Mouse (Mus musculus) forebrain, embryonic 16.5 days (tissue): ENCODE results near the gene Col6a1. TPM values are rescaled to one million over a fixed set of nuclear protein-coding genes. Genes with fewer than 3 reads are reported as not detected.

Experiments
- ATAC-seq: fragments of 200-750 bp; cut with Nextera tagmentation; 2 replicates; pipeline ENCODE4 v1.8.0; 2017; ENCODE audit warnings: mild to moderate bottlenecking, moderate library complexity
- H3K27ac ChIP-seq: fragments of 300-500 bp; sonication (generic); 2 replicates; pipeline ENCODE4 v1.5.1; 2014; ENCODE audit warnings: low read length, control low read depth
- H3K27me3 ChIP-seq: fragments of 300-500 bp; sonication (generic); replicated peaks from 2 replicates; pipeline ENCODE4 v1.6.1; 2014; ENCODE audit warnings: low read length; ENCODE audit not compliant: control insufficient read depth, insufficient read depth
- H3K36me3 ChIP-seq: fragments of 300-500 bp; sonication (generic); 2 replicates; pipeline ENCODE4 v1.6.1; 2014; ENCODE audit not compliant: control insufficient read depth, insufficient read depth
- H3K4me1 ChIP-seq: fragments of 300-500 bp; sonication (generic); replicated peaks from 2 replicates; pipeline ENCODE4 v1.6.1; 2014; ENCODE audit warnings: low read length; ENCODE audit not compliant: control insufficient read depth, insufficient read depth
- H3K4me2 ChIP-seq: fragments of 300-500 bp; sonication (generic); 2 replicates; pipeline ENCODE4 v1.6.1; 2014; ENCODE audit warnings: mild to moderate bottlenecking, low read length, control low read depth
- H3K4me3 ChIP-seq: fragments of 300-500 bp; sonication (generic); replicated peaks from 2 replicates; pipeline ENCODE4 v1.5.1; 2014; ENCODE audit warnings: mild to moderate bottlenecking, low read length, control low read depth
- H3K9ac ChIP-seq: fragments of 300-500 bp; sonication (generic); replicated peaks from 2 replicates; pipeline ENCODE4 v1.6.1; 2014; ENCODE audit warnings: low read depth, low read length, control low read depth
- H3K9me3 ChIP-seq: fragments of 300-500 bp; sonication (generic); 2 replicates; pipeline ENCODE4 v1.6.1; 2016; ENCODE audit warnings: low read length; ENCODE audit not compliant: control insufficient read depth
- WGBS: fragments of 180-500 bp; shearing (Covaris S2); extraction: QIAGEN DNeasy Blood & Tissue Kit; methylation state at CpG from one replicate; pipeline ENCODE4 v1.1.7; 2014; 5-methylcytosine and 5-hydroxymethylcytosine counted together
- polyA plus RNA-seq: library from polyadenylated mRNA; unstranded; fragments of >200 nt; fragmentation: Nextera tagmentation; extraction: Ambion mirVana; gene quantifications from 2 replicates; pipeline ENCODE4 v1.2.1, GENCODE M21; 2015

The Col6a1 gene
- polyA plus RNA-seq: 10.3 and 19.1 TPM in 2 replicates

GRCm38 (mm10) chr10:76725682-76726285 lies at the start of gene Col6a1:
Col6a1 (minus strand) TSS chr10:76726168.
- H3K4me2 ChIP-seq: no peak within 1 kb of the TSS
- H3K27ac ChIP-seq: no peak within 1 kb of the TSS
- 0 out of 2 replicates have a peak, but pooled peaks cover 2% of the 10 kb centered on the region for H3K4me1 ChIP-seq
- H3K9me3 ChIP-seq: no peaks in the 10 kb centered on the region
- WGBS: 34% methylated on average over 9 of the region's 9 CpGs
- no peaks in the 10 kb centered on the region for H3K36me3 ChIP-seq
- no peaks in the 10 kb centered on the region for H3K27me3 ChIP-seq
- H3K4me3 ChIP-seq: no peak within 1 kb of the TSS
- no peak within 1 kb of the TSS for H3K9ac ChIP-seq
- no peak; the same call in 1 of the 2 replicates for ATAC-seq

DNA sequence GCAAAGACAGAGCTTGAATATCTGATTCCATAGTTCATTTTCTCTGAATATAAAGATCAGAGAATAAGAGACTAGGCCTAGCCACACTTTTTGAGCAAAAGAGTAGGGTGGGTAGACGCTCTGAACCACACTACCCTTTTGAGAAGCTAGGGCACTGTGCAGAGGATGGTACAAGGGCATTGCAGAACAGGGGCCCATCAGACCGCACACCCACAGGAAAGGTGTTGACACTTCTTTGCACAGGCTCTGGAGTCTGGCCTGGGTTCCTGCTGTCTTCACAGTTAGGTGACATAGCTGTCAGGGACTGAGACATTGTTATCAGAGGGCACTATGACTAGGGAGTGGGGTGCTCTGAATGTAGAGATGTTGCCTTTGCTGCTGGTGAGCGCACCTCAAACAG lies 45.7 kb upstream of the Col6a1 start:
- H3K9me3 ChIP-seq: no peaks in the 10 kb centered on the region
- WGBS: 94% methylated on average over 3 of the region's 3 CpGs
- no peak for ATAC-seq
- H3K36me3 ChIP-seq: no peaks in the 10 kb centered on the region
- no peak overlapping the region for H3K27ac ChIP-seq
- no peaks in the 10 kb centered on the region for H3K27me3 ChIP-seq
- no peak overlapping the region for H3K9ac ChIP-seq
- no peak overlapping the region for H3K4me2 ChIP-seq
- no peak overlapping the region for H3K4me3 ChIP-seq
- H3K4me1 ChIP-seq: no peaks in the 10 kb centered on the region

DNA sequence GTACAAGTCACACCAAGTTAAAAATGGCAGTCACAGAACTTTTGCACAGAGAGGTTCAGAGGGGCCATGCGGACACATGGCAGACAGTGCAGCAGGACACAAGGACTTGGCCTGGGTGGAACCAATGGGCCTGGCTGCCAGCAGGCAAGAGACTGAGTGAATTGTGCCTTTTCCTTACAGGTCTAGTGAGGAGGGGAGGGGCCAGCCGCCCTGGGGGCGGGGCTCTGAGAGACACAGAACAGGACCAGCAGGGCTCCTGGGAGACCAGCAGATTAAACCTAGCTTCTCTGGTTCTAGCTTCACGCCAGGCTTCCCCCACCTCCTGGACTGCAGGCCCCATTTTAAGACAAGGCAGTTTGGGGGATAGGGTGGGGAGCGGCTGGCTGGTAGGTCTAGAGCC lies 45.1 kb upstream of the Col6a1 start:
- Histone ChIP-seq H3K4me2 (no peak overlapping the region), H3K9ac (no peak overlapping the region), H3K4me1 (no peaks in the 10 kb centered on the region), H3K9me3 (no peaks in the 10 kb centered on the region), H3K4me3 (no peak overlapping the region), H3K36me3 (no peaks in the 10 kb centered on the region), H3K27ac (no peak overlapping the region), H3K27me3 (no peaks in the 10 kb centered on the region)
- 57% methylated on average over 5 of the region's 5 CpGs for WGBS
- ATAC-seq: no peak

DNA sequence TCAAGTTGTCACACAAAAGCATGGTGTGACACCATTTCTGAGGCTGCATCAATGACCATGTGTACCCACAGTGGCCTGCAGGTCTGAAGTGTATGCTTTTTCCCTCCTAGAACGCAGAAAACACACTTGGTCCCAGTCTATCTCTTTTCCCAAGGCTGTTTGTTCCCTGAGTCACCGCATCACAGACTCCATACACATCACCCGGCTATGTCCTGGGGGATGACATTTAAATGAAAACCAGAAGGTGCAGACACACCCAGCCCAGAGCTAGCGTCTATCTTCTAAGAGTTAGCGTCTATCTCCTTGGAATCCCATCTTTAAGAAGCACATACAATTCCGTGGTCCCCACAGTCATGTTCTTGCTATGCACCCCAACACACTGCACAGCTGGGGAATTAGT lies 43.6 kb upstream of the Col6a1 start:
- no peak overlapping the region for H3K4me3 ChIP-seq
- no peaks in the 10 kb centered on the region for H3K36me3 ChIP-seq
- ATAC-seq: no peak
- no peaks in the 10 kb centered on the region for H3K4me1 ChIP-seq
- H3K9me3 ChIP-seq: no peaks in the 10 kb centered on the region
- 97% methylated on average over 6 of the region's 6 CpGs for WGBS
- H3K4me2 ChIP-seq: no peak overlapping the region
- no peak overlapping the region for H3K9ac ChIP-seq
- H3K27me3 ChIP-seq: no peaks in the 10 kb centered on the region
- no peak overlapping the region for H3K27ac ChIP-seq

GRCm38 (mm10) chr10:76766196-76766595 lies 40.2 kb upstream of the Col6a1 start:
- no peaks in the 10 kb centered on the region for H3K9me3 ChIP-seq
- no peak overlapping the region for H3K27ac ChIP-seq
- no peak for ATAC-seq
- no peak overlapping the region for H3K4me2 ChIP-seq
- no peak overlapping the region for H3K4me3 ChIP-seq
- WGBS: 75% methylated on average over 1 of the region's 1 CpGs
- H3K27me3 ChIP-seq: no peaks in the 10 kb centered on the region
- H3K9ac ChIP-seq: no peak overlapping the region
- no peaks in the 10 kb centered on the region for H3K36me3 ChIP-seq
- no peaks in the 10 kb centered on the region for H3K4me1 ChIP-seq

GRCm38 (mm10) chr10:76764927-76765326 lies 39.0 kb upstream of the Col6a1 start:
- 87% methylated on average over 4 of the region's 4 CpGs for WGBS
- no peaks in the 10 kb centered on the region for H3K4me1 ChIP-seq
- no peaks in the 10 kb centered on the region for H3K36me3 ChIP-seq
- no peak overlapping the region for H3K9ac ChIP-seq
- no peak overlapping the region for H3K27ac ChIP-seq
- H3K9me3 ChIP-seq: no peaks in the 10 kb centered on the region
- no peak overlapping the region for H3K4me2 ChIP-seq
- no peaks in the 10 kb centered on the region for H3K27me3 ChIP-seq
- no peak overlapping the region for H3K4me3 ChIP-seq
- no peak for ATAC-seq

GRCm38 (mm10) chr10:76763016-76763415 lies 37.0 kb upstream of the Col6a1 start:
- H3K27me3 ChIP-seq: no peaks in the 10 kb centered on the region
- ATAC-seq: no peak

GRCm38 (mm10) chr10:76762411-76762810 lies 36.4 kb upstream of the Col6a1 start:
- Histone ChIP-seq H3K4me2 (no peak overlapping the region), H3K9me3 (no peaks in the 10 kb centered on the region), H3K9ac (no peak overlapping the region), H3K36me3 (no peaks in the 10 kb centered on the region), H3K27ac (no peak overlapping the region), H3K4me1 (no peaks in the 10 kb centered on the region), H3K27me3 (no peaks in the 10 kb centered on the region), H3K4me3 (no peak overlapping the region)
- no peak for ATAC-seq
- 90% methylated on average over 7 of the region's 7 CpGs for WGBS

More at GRCm38 (mm10) chr10:76763016-76763415, 37.0 kb upstream of the Col6a1 start:
- H3K4me1 ChIP-seq: no peaks in the 10 kb centered on the region
- WGBS: 92% methylated on average over 12 of the region's 12 CpGs
- no peaks in the 10 kb centered on the region for H3K9me3 ChIP-seq
- H3K4me3 ChIP-seq: no peak overlapping the region
- no peaks in the 10 kb centered on the region for H3K36me3 ChIP-seq
- no peak overlapping the region for H3K4me2 ChIP-seq
- H3K27ac ChIP-seq: no peak overlapping the region
- H3K9ac ChIP-seq: no peak overlapping the region

GRCm38 (mm10) chr10:76759878-76760277 lies 33.9 kb upstream of the Col6a1 start:
- Histone ChIP-seq H3K27ac (no peak overlapping the region), H3K4me2 (no peak overlapping the region), H3K9me3 (no peaks in the 10 kb centered on the region), H3K9ac (no peak overlapping the region), H3K27me3 (no peaks in the 10 kb centered on the region), H3K4me1 (no peaks in the 10 kb centered on the region), H3K4me3 (no peak overlapping the region), H3K36me3 (no peaks in the 10 kb centered on the region)
- 98% methylated on average over 5 of the region's 5 CpGs for WGBS
- no peak for ATAC-seq

- H3K4me2 ChIP-seq: no peak overlapping the region
- no peaks in the 10 kb centered on the region for H3K36me3 ChIP-seq
- H3K4me3 ChIP-seq: no peak overlapping the region
- WGBS: 91% methylated on average over 3 of the region's 3 CpGs
- ATAC-seq: no peak
- peaks cover 4% of the 10 kb centered on the region; the same call in 1 of the 2 replicates for H3K9me3 ChIP-seq
- H3K4me1 ChIP-seq: no peaks in the 10 kb centered on the region
- H3K27ac ChIP-seq: no peak overlapping the region
- no peak overlapping the region for H3K9ac ChIP-seq
- H3K27me3 ChIP-seq: no peaks in the 10 kb centered on the region
Observed at GRCm38 (mm10) chr10:76753640-76754039, 27.7 kb upstream of the Col6a1 start.
